Mouse (Mus musculus) stomach, postnatal 0 days (tissue): ENCODE data around the gene Pnpla7.

ENCODE experiments used
- CTCF ChIP-seq: IDR thresholded peaks from 2 replicates; pipeline ENCODE4 v1.5.1; 2016; ENCODE audit warnings: antibody characterized with exemption, low read depth, mild to moderate bottlenecking, moderate library complexity
- EP300 ChIP-seq: optimal IDR thresholded peaks from 2 replicates; pipeline ENCODE3; 2016; ENCODE audit warnings: antibody characterized with exemption

GRCm38 (mm10) chr2:25098005-25098615, 122.3 kb downstream of the Pnpla7 start:
- no peak for TF ChIP-seq CTCF
- TF ChIP-seq EP300, result no peak
